Mouse (Mus musculus) T-helper 17 cell (primary cell): Measurements from ENCODE around the gene Acin1.

ENCODE experiments used
- in situ Hi-C, 2 experiments: fragments of 300-600 bp; cut with MboI, MseI; formaldehyde crosslinking; loops; 1 replicate in 1 of 2; 2 replicates in 1 of 2; pipeline ENCODE4 v1.15.1; 2025; ENCODE audit warnings: high pct_unique_total_duplicates in 2 of 2

Acin1 gene

DNA sequence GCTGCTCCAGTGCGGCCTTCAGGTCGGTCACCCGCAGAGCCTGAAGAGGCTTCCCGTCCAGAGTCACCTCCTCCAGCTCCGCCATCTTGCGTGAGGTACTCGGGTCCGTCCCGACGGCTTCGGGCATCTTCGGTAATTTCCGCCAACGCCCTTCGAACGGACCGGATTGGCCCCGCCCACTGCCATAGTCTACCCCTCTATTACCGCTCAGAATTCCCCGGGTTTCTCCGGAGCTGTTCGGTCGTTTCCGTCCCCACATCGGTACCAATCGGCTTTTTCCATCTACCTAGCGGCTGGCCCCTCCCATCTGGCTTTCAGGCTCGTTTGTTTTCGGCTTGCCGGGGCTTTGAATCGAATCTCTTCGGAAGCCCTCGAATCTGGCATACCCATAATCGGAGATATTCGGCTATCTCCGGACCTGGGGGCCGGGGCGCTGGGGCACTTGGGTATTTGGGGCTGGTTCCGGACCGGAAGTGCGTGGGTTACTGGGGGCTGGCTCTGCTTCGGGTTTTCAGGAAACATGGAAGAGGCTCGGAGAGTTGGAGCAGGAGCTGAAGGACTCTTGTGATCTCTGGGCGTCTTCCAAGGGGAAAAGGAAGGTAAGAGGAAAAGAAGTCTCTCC, at the start of gene Acin1:
Gene Acin1 (minus strand): TSS at position 410 of the 622 bp plus-strand sequence.
- in situ Hi-C loops, result no loop called here

- in situ Hi-C loops, result loop anchor here in 1 of 2 experiments (5.0 kb wide), 1 partner anchor 82 kb away; no protein-coding TSS in a partner anchor
Observed at GRCm38 (mm10) chr14:54735221-54735620, 48.5 kb upstream of the Acin1 start.

GRCm38 (mm10) chr14:54734004-54734403, 47.3 kb upstream of the Acin1 start:
- in situ Hi-C loops, result no loop called here

DNA sequence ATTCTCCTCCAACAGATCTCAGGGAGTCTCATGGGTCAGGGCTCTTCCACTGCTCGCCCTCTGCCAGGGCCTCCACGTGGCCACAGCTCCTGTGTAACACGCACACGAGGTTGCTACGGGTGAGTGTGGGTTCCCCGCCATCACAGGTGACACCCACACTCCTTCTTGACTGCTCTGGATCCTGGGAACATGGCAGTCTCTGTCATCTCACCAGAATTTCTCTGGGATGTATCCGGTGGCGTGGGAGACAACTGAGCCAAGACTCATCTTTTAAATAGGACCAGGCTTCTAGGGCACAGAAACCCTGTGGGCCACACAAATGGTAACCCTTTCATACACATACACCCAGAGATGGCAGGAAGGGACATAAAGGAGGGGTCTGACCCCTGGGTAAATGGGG, 45.5 kb upstream of the Acin1 start:
- in situ Hi-C loops, result no loop called here

GRCm38 (mm10) chr14:54730305-54730704, 43.6 kb upstream of the Acin1 start:
- in situ Hi-C loops, result no loop called here

DNA sequence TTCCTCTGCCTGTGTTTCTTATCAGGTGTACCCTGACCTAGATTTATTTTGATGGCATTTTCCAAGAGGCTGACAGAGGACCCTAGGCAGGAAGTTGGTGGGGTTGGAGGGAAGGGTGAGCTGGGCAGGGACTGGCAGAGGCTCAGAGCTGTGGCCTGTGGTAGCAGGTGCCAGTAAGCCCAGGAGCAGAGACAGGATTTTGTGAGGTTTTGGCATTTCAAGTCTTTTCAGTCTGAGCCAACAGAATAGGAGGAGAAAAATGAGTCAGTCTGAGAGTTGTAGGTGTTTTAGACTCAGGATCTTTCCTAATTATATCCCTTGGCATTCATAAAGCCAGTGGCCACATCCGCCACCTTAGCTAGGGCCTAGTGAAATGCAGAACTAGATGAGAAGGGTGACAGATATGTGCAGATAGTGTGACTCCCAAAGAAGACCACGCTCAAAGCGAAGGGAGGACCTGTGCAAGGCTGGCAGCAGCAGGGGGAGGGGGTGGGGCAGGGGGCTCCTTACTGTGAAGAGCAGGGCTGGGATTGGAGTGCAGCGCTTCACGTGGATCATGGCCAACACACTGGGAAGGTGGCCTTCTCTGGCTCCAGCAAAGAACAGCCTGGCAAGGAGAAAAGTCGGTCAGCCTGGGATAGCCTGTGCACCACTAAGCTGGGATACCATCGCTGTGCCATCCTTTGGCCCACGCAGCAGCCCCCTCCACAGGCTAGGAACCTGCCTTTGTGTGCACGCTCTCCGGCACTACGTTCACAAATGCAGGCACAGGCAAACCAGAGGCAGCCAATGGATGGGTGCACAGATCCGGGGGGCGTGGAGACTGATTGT, 42.3 kb upstream of the Acin1 start:
- in situ Hi-C loops, result no loop called here

GRCm38 (mm10) chr14:54727565-54727964, 40.8 kb upstream of the Acin1 start:
- in situ Hi-C loops, result no loop called here

DNA sequence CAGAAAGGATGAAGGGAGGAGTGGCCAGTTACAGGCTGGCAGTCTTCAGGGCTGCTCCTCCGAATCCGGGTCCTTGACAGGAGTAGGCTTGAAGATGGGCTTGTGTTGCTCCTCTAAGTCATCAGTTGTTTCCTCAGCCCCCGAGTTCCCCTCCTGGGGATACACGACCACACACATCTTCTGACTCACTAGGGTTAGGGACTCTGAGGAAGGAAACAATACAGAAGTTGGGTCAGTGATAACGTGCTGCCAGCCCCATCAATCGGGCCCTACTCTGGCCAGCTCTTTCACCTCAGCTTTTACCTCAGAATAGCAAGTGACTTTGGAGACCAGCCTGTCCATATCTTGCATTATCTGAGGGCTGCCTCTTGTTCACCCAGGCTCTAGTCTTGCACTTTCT, 37.3 kb upstream of the Acin1 start:
- in situ Hi-C loops, result no loop called here

DNA sequence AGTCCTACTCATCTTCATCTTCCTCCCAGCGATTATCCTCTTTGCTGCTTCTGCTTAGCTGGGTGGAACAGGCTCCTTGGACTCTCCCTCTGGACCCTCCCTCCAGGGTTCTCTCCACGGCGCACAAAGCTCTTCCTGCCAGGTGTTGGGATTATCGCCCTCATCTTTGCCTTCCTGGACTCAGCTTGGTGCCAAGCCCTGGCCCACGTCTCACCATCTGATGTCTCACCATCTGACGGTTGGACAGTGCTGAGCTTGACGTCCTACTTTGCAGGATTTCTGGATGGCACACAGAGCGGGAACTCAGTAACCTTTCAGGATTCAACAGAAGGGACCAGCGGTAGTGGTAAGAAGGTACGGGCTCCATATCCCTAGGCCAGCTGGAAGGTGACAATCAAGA, 35.0 kb upstream of the Acin1 start:
- in situ Hi-C loops, result no loop called here

DNA sequence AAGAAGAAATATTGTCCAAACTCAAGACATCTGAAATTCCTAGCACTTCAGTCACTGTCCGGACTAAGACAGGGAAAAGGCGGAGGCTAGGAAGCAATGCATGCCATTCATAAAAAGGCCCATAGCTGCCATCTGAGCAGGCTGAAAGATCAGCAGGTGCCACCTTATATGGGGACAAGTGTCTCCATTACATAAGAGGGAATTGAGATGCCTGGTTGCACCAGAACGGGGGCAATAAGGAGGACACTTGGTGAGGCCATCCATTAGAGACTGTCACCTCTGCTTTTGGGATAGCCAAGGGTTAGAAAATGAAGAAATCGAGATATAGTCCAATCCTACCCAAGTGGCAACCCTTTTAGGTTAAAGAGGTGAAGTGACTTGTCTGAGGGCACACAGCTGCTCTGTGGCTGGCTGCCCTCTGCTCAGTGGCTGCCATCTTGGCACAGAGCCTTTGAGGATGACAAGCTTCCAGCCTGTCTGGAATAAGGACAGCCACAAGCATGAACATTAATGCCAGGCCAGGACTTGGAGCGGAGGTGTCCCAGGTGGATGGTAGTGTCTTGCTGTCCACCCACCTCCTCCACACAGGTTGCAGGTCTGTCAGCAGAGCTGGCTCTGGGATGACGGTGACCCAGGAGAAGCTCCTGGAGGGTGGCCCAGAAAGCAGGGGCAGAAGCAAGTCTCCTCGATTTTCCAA, 34.1 kb upstream of the Acin1 start:
- in situ Hi-C loops, result no loop called here

DNA sequence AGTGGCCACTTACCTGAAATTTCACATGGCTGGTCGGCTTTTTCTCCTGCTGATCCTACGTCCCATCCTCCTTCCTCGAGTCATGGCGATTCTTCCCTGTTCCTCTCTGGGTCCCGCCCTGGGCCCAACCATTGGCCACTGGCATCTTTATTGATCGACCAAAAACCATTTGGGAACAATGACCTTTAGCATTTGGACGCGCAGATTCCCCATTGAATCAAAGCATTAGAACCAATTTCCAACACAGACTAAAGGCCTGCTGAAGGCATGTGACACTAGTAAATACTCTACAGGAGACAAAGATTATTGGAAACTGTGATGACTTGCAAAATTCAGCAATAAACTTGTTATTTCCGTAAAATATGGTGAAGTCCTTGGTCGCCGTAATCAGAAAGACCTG, 33.3 kb upstream of the Acin1 start:
- in situ Hi-C loops, result no loop called here

DNA sequence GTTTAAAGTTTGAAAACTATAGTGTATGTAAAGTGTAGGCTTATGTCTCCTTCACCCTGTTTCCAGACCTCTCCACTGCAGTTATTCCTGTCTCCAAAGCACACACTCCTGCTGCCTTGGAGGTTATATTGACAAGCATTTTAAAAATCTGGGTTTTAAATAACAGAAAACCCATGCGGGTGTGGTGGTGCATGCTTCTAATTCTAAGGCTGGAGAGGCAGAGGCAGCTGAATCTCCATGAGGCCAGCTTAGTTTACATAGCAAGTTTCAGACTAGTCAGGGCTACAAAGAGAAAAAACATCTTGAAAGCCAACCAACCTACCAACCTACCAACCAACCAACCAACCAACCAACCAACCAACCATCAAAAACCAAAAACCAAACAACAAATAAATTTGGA, 28.7 kb upstream of the Acin1 start:
- in situ Hi-C loops, result loop anchor here in 1 of 2 experiments (5.0 kb wide), 1 partner anchor 72 kb away; no protein-coding TSS in a partner anchor

- in situ Hi-C loops, result loop anchor here in 1 of 2 experiments (5.0 kb wide), 1 partner anchor 73 kb away; no protein-coding TSS in a partner anchor
Observed at GRCm38 (mm10) chr14:54714617-54715081, 27.9 kb upstream of the Acin1 start.

DNA sequence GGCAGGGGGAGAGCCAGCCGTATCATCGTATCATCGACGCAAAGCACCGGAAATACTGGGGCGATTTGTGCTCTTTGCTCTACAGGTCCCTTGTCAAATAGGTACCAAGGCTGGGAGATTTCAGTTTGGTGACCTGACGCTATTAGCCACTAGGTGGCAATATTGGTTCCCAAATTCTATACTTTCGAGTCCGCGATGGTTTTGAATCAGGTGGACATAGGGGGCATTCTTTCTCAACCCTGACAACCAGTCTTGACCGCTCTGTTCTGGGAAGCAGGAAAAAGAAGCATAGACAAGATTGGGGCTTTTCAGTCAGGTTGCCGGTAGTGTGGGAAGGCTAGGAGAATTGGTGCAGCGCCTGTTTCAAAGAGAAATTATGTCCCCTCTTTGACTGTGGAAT, 27.4 kb upstream of the Acin1 start:
- in situ Hi-C loops, result no loop called here

GRCm38 (mm10) chr14:54712861-54713260, 26.1 kb upstream of the Acin1 start:
- in situ Hi-C loops, result no loop called here

DNA sequence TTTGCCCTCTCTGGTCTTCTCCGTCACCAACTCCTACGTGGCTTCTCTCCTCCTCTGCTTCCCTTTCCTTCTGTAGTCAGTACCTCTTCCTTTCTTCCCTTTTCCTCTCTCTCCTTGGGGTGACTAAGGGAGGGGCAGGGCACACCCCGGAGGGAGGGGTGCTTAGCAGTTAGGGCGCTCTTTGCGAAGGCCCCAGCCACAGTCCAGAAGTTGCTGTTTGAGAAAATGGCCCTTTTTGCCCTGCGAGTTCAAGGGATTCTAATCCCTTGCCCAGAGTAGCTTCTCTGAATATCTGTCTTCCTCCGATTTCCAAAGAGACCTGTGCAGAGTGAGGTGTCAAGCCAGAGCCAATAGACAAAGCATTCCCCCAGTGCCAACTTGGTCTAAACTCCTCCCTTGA, 25.3 kb upstream of the Acin1 start, which contains the start of gene Cebpe:
Gene Cebpe (minus strand): TSS at position 101 of the 400 bp plus-strand sequence.
- in situ Hi-C loops, result no loop called here

DNA sequence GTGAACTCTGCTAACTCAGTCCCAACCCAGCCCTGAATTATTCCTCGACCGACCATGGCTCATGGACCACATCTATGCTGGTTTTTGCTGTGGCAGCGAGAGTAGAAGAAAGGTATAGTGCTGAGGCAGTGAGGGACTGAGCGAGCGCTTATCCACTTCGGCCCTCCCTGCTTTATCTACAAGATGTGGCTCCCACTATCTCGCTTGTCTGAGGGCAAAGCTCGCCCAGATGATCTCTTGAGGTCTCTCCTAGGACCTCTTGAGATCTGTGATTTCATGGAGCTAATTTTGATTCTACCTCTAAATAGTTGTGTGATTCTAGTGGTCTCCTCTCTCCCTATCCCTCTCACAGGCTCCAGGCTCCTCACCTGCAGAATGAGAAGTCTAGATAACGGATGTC, 22.3 kb upstream of the Acin1 start:
- in situ Hi-C loops, result loop anchor here in 1 of 2 experiments (5.0 kb wide), 1 partner anchor 78 kb away; no protein-coding TSS in a partner anchor

- in situ Hi-C loops, result loop anchor here in 1 of 2 experiments (5.0 kb wide), 1 partner anchor 81 kb away; no protein-coding TSS in a partner anchor
Observed at GRCm38 (mm10) chr14:54706589-54707320, 20.0 kb upstream of the Acin1 start.

GRCm38 (mm10) chr14:54705844-54706243, 19.1 kb upstream of the Acin1 start:
- in situ Hi-C loops, result loop anchor here in 1 of 2 experiments (5.0 kb wide), 1 partner anchor 81 kb away; no protein-coding TSS in a partner anchor

DNA sequence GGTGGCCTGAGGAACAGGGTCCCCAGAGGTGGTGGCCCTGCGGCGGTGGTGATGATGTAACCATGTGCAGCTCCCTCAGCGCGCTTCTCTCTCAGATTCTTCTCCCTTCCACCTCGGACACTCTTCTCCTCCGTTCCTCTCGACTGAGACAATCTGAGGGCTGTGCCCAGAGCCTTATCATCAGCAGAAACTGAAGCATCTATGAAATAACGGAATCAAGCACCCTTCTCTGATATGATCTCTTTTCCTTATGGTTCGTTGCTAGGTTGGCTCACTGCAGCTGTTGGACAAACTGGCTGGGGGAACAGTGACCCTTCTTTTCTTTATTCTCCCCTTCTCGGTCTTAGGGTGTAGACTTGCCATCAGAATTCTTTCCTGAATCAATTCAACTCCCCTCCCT, 16.5 kb upstream of the Acin1 start:
- in situ Hi-C loops, result no loop called here

DNA sequence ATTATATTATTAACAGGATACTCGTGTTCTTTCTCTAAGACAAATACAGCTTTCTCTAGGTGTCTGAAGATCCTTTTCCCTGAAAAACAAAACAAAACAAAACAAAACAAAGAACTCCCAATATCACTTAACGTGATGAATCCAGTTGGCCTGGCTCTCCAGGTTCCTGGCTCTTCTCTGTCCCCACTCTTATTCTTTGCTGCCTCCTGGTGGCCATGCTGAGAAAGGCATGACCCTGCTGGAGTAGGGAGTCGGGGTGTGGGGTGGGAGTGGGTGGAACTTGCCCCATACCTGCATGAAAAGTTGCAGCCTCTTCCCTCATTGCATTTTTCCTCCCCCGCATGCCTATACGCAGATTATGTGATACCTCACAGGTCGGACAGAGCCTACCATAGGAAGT, 14.6 kb upstream of the Acin1 start:
- in situ Hi-C loops, result no loop called here
